Mouse (Mus musculus) heart, embryonic 10.5 days (tissue): ENCODE results near the gene Cd40. TPM values are rescaled to one million over a fixed set of nuclear protein-coding genes. Genes with fewer than 3 reads are reported as not detected.
A peak's percentile ranks its signal among the peaks of the same experiment; 100 is the strongest.

Source experiments
- DNase-seq: peaks from one replicate; pipeline ENCODE4 v3.0.0-alpha.2; 2017; ENCODE audit warnings: low spot score
- H3K27ac ChIP-seq: fragments of 300-500 bp; sonication (generic); 2 replicates; pipeline ENCODE4 v1.5.1; 2016; ENCODE audit warnings: mild to moderate bottlenecking
- H3K27me3 ChIP-seq: fragments of 300-500 bp; sonication (generic); 2 replicates; pipeline ENCODE4 v1.6.1; 2016; ENCODE audit warnings: mild to moderate bottlenecking; ENCODE audit not compliant: poor library complexity, insufficient read depth, severe bottlenecking
- H3K36me3 ChIP-seq: fragments of 300-500 bp; sonication (generic); 2 replicates; pipeline ENCODE4 v1.6.1; 2016; ENCODE audit warnings: mild to moderate bottlenecking, moderate library complexity
- H3K4me1 ChIP-seq: fragments of 300-500 bp; sonication (generic); 2 replicates; pipeline ENCODE4 v1.6.1; 2016; ENCODE audit warnings: mild to moderate bottlenecking
- H3K4me3 ChIP-seq: fragments of 300-500 bp; sonication (generic); 2 replicates; pipeline ENCODE4 v1.5.1; 2016; ENCODE audit warnings: mild to moderate bottlenecking, moderate library complexity
- H3K9me3 ChIP-seq: fragments of 300-500 bp; sonication (generic); 2 replicates; pipeline ENCODE4 v1.6.1; 2016; ENCODE audit warnings: mild to moderate bottlenecking, moderate library complexity
- WGBS: fragments of 180-500 bp; shearing (Covaris S2); methylation state at CpG from one replicate; pipeline ENCODE4 v1.1.7; 2016; 5-methylcytosine and 5-hydroxymethylcytosine counted together
- polyA plus RNA-seq: library from polyadenylated mRNA; unstranded; fragments of >200 nt; fragmentation: Nextera tagmentation; extraction: Ambion mirVana; gene quantifications from 2 replicates; pipeline ENCODE4 v1.2.1, GENCODE M21; 2016

The Cd40 gene
- polyA plus RNA-seq, 1 experiment from 2014 or later: 11.9 TPM

DNA sequence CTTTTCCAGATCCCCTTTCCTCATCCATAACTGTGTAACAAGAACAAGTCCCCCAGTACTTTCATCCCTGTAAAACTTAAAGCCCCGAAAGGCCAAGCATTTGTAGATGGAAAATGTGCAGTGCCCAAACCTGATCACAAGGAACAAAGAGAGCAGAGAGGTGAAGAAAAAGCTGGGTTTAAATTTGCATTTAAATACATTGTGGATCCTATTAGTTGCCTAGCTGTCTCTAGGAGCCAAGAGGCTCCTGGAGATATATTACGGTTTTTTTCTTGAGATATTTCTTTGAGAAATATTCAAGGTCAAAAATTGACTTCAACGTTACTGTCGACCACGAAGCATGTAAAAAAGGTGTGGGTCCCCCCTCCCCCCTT is 20.4 kb upstream of the Cd40 start:
- peaks cover 24% of the 10 kb centered on the region for H3K4me1 ChIP-seq
- peak overlapping the region; percentile 93 for H3K4me3 ChIP-seq
- 0 out of 2 replicates have a peak, but pooled peaks cover 8% of the 10 kb centered on the region for H3K27me3 ChIP-seq
- peak overlapping the region; percentile 100 for H3K27ac ChIP-seq
- H3K36me3 ChIP-seq: no peaks in the 10 kb centered on the region
- DNase-seq: no peak
- WGBS: 45% methylated on average over 5 of the region's 5 CpGs
- no peaks in the 10 kb centered on the region for H3K9me3 ChIP-seq

DNA sequence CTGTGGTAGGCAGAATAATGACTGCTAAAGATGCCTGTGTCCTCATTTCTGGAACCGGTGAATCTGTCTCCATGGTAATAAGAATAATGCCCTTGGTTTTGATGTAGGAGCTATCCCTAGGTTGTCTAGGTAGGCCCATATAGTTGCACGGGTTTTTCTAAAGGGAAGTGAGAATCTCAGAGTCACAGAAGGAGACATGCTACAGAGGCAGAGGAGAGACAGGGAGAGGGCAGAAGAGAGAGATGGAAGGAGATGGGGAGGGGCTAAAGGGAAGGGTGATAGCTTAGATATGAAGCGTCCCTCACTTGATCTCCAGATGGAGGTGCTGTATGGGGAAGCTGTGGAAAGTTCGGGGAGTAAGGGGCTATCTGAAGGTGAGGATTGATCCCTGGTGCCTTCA is 18.0 kb upstream of the Cd40 start:
- Histone ChIP-seq H3K9me3 (no peaks in the 10 kb centered on the region), H3K4me3 (no peak overlapping the region), H3K36me3 (no peaks in the 10 kb centered on the region), H3K27me3 (peaks cover 15% of the 10 kb centered on the region; the same call in 1 of the 2 replicates), H3K4me1 (peaks cover 22% of the 10 kb centered on the region), H3K27ac (no peak overlapping the region)
- 55% methylated on average over 4 of the region's 4 CpGs for WGBS
- no peak for DNase-seq

DNA sequence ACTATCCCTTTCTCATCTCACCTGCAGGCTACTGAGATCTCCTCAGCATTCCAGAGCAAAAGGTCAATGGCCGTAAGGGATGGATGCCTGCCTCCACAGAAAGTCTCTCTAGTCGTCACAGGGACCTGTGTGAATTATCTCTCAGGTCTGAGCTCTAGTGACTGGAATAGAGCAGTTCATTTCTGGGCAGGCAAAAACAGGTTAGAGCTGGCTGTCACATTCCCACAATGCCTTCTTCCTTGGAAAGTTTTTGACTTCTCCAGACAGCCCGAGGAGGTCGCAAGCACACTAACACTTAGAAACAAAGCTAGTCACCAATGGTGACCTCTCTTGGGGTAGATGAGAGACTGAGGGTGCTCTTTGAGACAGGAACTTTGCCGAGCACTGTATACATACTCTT is 13.3 kb upstream of the Cd40 start:
- no peak for DNase-seq
- 0 out of 2 replicates have a peak, but pooled peaks cover 5% of the 10 kb centered on the region for H3K4me1 ChIP-seq
- no peaks in the 10 kb centered on the region for H3K9me3 ChIP-seq
- H3K27ac ChIP-seq: no peak overlapping the region
- no peak overlapping the region for H3K4me3 ChIP-seq
- 72% methylated on average over 5 of the region's 5 CpGs for WGBS
- no peaks in the 10 kb centered on the region for H3K36me3 ChIP-seq
- peaks cover 26% of the 10 kb centered on the region; the same call in 1 of the 2 replicates for H3K27me3 ChIP-seq

DNA sequence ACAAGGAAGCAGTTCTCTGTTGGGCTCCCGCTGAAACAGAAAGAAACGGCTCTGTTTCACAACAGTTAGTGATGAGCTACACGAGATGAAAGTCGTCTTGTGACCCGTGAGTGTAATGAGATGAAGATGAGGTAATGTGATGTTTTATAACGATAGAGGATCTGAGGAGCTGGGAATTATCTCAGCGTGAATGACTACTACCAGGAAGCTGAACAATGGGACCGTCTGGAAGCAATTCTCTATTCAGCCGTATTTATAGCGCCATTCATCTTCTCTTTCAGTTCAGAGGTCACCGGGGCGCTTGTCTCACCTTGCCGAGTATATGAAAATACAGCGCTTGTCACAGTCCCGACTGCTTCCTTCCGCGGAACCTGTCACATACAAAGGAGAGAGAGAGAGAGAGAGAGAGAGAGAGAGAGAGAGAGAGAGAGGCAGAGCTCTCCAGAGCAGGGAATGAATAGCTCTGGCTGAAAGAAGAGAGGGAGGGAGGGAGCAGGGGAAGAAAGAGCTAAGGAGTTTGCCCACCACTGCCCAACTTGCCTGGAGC is 12.3 kb upstream of the Cd40 start:
- WGBS: 40% methylated on average over 17 of the region's 17 CpGs

DNA sequence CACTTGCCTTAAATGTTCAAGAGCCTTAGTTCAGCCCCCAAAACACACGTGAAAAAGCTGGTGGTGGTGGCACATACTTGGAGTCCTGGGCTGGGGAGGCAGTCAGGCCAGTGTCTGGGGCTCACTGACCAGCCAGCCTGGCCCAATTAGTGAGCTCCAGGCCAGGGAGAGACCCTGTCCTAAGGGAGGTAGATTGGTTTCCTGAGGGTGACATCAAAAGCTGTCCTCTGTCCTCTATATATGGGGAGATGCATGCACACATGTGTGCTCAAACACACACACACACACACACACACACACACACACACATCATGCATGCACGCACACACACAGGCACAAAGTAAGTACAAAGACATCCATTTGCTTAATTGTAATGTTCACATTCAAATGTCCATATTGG is 11.7 kb upstream of the Cd40 start:
- no peak for DNase-seq
- no peak overlapping the region for H3K4me3 ChIP-seq
- peaks cover 26% of the 10 kb centered on the region for H3K27me3 ChIP-seq
- no peak overlapping the region for H3K27ac ChIP-seq
- WGBS: 49% methylated on average over 2 of the region's 2 CpGs
- no peaks in the 10 kb centered on the region for H3K36me3 ChIP-seq
- no peaks in the 10 kb centered on the region for H3K9me3 ChIP-seq
- H3K4me1 ChIP-seq: 0 out of 2 replicates have a peak, but pooled peaks cover 5% of the 10 kb centered on the region

More for the DNA sequence above, 12.3 kb upstream of the Cd40 start:
- H3K27ac ChIP-seq: no peak overlapping the region
- peaks cover 26% of the 10 kb centered on the region; the same call in 1 of the 2 replicates for H3K27me3 ChIP-seq
- H3K4me3 ChIP-seq: no peak overlapping the region
- no peak for DNase-seq
- no peaks in the 10 kb centered on the region for H3K36me3 ChIP-seq
- H3K9me3 ChIP-seq: no peaks in the 10 kb centered on the region
- 0 out of 2 replicates have a peak, but pooled peaks cover 5% of the 10 kb centered on the region for H3K4me1 ChIP-seq

DNA sequence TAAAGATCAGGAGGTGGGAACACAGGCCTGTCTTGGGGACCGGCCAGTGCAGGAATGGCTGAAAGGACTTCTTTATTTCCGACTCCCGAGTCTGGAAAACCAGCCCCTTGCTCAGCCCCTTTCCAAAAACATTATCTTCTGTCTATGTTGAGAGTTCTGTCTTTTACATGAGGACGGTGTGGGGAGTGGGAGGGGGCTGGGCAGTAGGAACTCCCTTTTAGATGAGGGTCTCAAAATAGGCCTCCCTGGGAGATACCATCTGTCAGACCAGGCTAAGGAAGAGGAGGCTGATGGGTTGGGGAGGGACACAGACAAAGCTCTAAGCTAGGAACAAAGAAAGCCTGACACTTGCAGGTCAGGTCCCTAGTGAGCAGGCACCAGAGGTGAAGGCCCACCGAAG is 6.4 kb upstream of the Cd40 start:
- Histone ChIP-seq H3K9me3 (no peaks in the 10 kb centered on the region), H3K4me1 (peaks cover 10% of the 10 kb centered on the region; the same call in 1 of the 2 replicates), H3K27ac (no peak overlapping the region), H3K27me3 (peaks cover 17% of the 10 kb centered on the region; the same call in 1 of the 2 replicates), H3K4me3 (no peak overlapping the region), H3K36me3 (no peaks in the 10 kb centered on the region)
- DNase-seq: no peak
- WGBS: 47% methylated on average over 5 of the region's 5 CpGs

DNA sequence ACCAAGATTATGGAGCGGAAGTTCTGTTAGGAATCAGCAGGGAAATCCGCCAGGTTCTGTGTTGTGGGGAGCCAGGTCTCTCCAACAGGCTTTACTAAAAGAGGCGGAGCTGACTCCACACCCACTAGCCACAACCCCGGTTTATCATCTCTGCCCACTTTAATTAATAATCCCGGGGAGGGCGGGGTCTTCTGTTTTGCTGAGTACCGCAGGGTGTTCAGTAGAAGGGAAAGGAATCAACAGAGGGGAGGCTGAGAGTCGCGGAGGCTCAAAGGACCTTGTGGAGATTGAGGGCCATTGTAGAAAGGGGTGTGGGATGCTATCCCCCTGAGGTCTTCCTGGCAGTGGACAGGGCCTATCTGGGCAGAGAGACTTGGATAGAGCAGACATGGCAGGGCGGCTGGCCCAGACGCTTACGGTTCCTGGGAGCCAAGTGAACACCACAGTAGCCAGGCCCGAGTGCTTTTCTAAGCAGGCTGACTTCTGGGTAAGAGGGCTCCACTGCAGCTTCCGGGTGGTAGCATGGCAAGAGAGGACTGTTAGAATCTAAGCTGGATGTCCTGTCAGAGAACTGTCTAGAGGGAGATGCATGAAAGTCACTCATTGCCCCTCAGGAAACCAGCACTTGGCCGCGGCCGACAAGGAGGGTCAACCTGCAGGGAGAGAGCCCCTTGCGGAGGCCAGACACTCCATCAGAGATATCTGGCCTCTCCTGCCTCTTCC is 4.4 kb upstream of the Cd40 start:
- no peak overlapping the region for H3K27ac ChIP-seq
- H3K36me3 ChIP-seq: no peaks in the 10 kb centered on the region
- H3K27me3 ChIP-seq: peaks cover 11% of the 10 kb centered on the region; the same call in 1 of the 2 replicates
- no peaks in the 10 kb centered on the region for H3K9me3 ChIP-seq
- no peak overlapping the region for H3K4me3 ChIP-seq
- no peak for DNase-seq
- 65% methylated on average over 18 of the region's 18 CpGs for WGBS
- H3K4me1 ChIP-seq: peaks cover 23% of the 10 kb centered on the region

DNA sequence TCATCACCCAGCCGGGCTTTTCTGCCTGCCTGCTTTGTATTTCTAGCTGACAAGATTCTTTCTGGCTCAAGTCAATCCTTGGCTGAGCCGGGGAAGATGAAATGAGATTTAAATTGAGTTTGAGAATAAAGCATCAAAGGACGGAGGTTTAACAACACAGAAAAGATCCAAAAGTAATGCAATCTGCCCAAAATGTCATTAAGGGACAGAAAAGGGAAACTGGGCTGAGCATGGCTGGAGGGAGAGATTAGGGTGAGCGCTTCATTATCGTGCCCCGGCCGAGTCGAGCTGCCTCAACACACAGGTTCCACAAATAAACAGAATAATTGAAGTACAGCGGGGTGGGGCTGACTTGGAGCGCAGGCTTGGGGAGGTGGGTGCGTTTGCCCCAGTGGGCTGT is 3.9 kb upstream of the Cd40 start:
- 38% methylated on average over 11 of the region's 11 CpGs for WGBS
- no peak overlapping the region for H3K4me3 ChIP-seq
- no peaks in the 10 kb centered on the region for H3K36me3 ChIP-seq
- H3K9me3 ChIP-seq: no peaks in the 10 kb centered on the region
- H3K27me3 ChIP-seq: peaks cover 11% of the 10 kb centered on the region; the same call in 1 of the 2 replicates
- H3K4me1 ChIP-seq: peaks cover 28% of the 10 kb centered on the region
- no peak for DNase-seq
- H3K27ac ChIP-seq: no peak overlapping the region

DNA sequence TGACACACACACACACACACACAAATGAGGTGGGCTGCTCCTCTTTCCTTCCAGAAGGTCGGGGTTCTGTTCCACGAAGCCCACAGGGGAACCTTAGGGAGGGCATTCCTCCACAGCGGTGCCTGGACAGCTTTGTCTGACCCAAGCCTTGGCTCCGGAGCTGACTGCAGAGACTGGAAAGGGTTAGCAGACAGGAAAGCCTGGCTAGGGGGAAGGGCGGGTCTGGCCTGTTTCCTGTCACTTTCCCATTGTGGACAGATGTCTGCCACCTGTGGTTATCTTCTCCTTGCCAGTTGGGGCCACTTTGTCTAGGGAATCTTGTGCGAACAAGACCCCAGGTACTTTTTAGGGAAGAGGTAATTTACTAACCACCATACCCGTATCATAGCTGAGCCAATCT is 478 bp downstream of the Cd40 start:
- Histone ChIP-seq H3K36me3 (no peaks in the 10 kb centered on the region), H3K27me3 (peaks cover 15% of the 10 kb centered on the region), H3K9me3 (no peaks in the 10 kb centered on the region), H3K4me3 (peak overlapping the region; percentile 54), H3K27ac (peak overlapping the region; percentile 60; the same call in 1 of the 2 replicates), H3K4me1 (peaks cover 28% of the 10 kb centered on the region)
- 2% methylated on average over 7 of the region's 7 CpGs for WGBS
- no peak for DNase-seq

DNA sequence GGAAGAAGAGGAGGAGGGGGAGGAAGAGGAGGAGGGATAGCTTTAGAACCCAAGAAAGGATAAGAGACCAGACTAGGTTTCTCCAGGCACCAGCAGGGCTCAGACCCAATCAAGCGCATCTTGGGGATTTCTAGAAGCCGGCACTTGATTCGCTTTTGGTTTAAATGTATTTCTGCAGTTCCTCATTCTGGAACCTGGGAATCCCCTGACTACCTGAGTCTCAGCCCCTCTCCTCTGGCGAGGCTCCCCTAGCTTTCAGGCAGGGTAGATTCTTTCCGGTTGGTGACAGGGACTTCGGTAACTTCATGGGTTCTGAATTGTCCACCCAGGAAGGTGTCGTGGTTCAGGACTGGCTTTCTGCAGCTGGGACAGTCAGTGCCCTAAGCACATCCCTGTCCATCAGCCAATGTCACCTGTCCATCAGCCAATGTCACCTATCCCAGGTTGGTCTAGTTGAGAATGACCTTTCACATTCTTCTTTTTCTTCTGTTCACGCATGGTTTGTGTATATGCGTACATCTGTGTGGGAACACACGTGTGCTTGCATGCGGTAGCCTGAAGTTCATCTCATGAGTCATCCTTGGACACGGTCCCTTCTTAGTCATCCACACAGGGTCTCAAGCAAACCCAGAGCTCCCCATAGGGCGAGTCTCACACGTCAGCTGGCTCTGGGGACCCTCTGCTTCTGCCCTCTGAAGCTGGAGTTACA is 1.1 kb downstream of the Cd40 start:
- H3K4me1 ChIP-seq: peaks cover 23% of the 10 kb centered on the region
- peak overlapping the region; percentile 54 for H3K4me3 ChIP-seq
- H3K27me3 ChIP-seq: peaks cover 10% of the 10 kb centered on the region
- WGBS: 70% methylated on average over 14 of the region's 14 CpGs
- DNase-seq: no peak
- no peaks in the 10 kb centered on the region for H3K36me3 ChIP-seq
- H3K9me3 ChIP-seq: no peaks in the 10 kb centered on the region
- no peak overlapping the region for H3K27ac ChIP-seq

DNA sequence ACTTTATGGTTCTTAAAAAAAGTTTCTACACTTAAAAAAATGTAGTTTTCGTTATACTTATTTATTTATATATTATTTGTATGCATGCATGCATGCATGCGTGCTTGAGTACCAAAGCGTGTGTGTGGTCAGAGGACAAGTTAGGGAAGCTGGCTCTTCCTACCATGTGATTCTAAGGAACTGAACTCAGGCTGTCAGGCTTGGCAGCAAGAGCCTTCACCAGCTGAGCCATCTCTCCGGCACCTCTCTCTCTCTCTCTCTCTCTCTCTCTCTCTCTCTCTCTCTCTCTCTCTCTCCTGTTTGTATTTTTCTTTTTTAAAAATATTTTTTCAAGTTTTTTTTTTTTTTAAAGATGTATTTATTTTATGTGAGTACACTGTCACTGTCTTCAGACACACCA is 4.5 kb downstream of the Cd40 start:
- no peak overlapping the region for H3K4me3 ChIP-seq
- no peak for DNase-seq
- H3K27me3 ChIP-seq: peaks cover 16% of the 10 kb centered on the region
- no peak overlapping the region for H3K27ac ChIP-seq
- peaks cover 15% of the 10 kb centered on the region for H3K4me1 ChIP-seq
- 84% methylated on average over 4 of the region's 4 CpGs for WGBS
- H3K36me3 ChIP-seq: no peaks in the 10 kb centered on the region
- H3K9me3 ChIP-seq: no peaks in the 10 kb centered on the region

DNA sequence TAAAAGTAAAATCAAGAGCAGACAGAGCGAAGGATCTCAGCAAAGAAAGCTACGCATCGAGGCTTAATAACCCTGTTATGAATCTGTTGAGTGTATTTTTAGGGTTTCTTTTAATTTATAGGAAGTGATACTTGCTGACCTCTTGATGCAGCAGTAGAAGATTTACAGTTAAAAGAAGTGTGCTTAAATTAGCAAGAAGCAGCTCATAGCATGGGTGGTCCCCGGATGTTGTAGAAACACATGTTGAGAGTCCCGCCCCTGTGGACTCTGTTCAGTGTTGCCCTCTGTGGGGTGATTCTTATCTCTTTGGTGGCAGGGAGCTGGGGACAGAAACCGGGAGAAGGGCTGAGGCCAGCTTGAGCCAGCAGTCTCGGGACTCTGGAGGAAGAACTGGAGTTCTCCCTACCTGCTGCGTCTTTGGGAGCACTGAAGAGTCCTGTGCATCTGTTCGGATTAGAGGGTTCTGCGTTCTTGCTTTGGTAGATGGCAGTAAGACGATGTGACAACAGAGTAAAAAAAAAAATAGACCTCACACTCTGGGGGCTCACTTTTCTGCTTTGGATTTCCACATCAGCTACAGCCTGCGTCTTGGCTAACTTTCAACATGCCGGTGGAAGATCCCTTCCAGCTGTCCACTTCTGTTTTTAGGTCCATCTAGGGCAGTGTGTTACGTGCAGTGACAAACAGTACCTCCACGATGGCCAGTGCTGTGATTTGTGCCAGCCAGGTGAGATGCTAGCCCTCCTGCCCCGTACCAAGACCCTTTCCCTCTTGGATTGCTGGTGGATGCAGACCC is 6.4 kb downstream of the Cd40 start:
- no peak for DNase-seq
- H3K27me3 ChIP-seq: peaks cover 20% of the 10 kb centered on the region
- H3K27ac ChIP-seq: no peak overlapping the region
- no peaks in the 10 kb centered on the region for H3K36me3 ChIP-seq
- 74% methylated on average over 16 of the region's 16 CpGs for WGBS
- no peaks in the 10 kb centered on the region for H3K4me1 ChIP-seq
- H3K9me3 ChIP-seq: no peaks in the 10 kb centered on the region
- no peak overlapping the region for H3K4me3 ChIP-seq
